Mouse (Mus musculus) heart, postnatal 10 days (tissue): ENCODE measurements around the gene Helq. TPM values are rescaled to one million over a fixed set of nuclear protein-coding genes. Genes with fewer than 3 reads are reported as not detected.

Source experiments
- DNase-seq, 2 experiments: peaks; one replicate each; pipeline ENCODE4 v3.0.0; 2021
- intact Hi-C: fragments of 180-260 bp; cut with DNase I; formaldehyde crosslinking; loops from one replicate; pipeline ENCODE4 v1.15.1; 2025
- total RNA-seq, 2 experiments: library from RNA; stranded (reverse); gene quantifications; 2 replicates each; pipeline ENCODE4 v1.2.3; 2021

The Helq gene
- 1 to 10 TPM; 4.8 to 5.9 TPM for total RNA-seq

DNA sequence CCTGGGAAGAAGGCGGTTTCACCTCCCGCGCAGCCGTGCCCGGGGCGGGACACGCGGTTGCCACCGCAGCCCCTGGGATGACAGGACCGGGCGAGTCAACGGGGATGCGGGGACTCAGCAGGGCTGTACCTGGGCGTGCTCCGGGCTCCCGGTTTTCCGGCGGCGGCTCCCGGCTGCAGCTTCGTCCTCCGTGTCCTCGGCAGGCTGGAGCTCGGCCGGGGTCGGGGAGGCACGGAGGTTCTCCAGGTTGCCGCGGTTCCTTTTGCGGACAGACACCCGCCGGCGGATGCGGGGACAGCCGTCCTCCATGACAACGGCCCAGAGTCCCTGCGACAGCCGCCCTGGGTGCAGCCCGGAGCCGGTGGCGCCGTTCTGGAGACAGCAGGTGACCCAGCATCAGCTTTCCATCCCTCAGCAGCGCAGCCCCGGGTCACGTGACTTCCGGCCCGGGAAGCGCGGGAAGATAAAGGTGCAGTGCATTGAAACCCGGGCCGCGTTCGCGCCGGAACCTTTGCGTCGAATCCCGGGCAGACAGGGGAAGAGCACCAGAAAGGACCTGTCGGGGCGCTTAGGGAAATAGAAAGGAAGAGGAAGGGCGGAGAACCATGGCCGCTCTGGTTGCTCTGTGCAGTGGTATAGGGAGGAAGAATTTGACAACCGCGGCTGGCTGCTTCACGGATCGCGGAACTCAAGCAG, at the start of gene Helq, which contains the start of gene Mrps18c:
Gene Helq (minus strand): TSS at position 434 of the 696 bp plus-strand sequence.
Gene Mrps18c (plus strand): TSS at position 463 of the 696 bp plus-strand sequence.
- peak; percentile 91 to 93 for DNase-seq
- intact Hi-C loops = loop anchor here (5.0 kb wide), 1 partner anchor 121 kb away; the partner anchor contains the start of gene Coq2

DNA sequence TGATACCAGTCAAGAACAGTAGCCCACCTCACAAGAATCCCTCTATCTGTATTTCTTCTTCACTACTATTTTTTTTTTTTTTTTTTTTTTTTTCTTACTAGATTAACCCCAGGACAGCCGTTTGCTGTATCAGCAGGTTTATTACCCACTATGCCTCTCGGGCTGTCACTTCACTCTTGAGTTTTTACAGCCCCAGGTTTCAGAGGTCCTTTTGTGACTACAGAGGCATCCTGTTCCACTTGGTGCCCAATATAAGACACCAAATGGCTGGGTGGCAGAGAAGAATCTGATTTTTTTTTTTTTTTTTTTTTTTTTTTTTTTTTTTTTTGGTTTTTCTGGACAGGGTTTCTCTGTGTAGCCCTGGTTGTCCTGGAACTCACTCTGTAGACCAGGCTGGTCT, 48.7 kb upstream of the Helq start:
- intact Hi-C loops = loop anchor here (2.0 kb wide), 1 partner anchor 14 kb away; no protein-coding TSS in a partner anchor
- no peak for DNase-seq

DNA sequence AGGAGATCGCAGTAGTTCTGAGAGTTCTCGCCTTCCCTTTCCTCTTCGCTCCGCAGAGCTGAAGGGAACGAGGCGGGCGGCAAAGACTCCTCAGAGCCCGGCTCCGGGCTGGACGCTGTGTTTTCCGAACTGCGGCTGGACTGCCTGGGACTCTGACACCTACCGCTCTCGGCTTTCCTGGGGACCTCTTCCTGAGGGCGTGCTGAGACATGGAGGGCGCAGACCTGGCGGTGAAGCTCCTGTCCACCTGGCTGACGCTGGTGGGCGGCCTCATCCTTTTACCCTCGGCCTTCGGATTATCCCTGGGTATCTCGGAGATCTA, 48.2 kb upstream of the Helq start:
- intact Hi-C loops = loop anchor here (2.0 kb wide), 1 partner anchor 14 kb away; no protein-coding TSS in a partner anchor
- no peak for DNase-seq

DNA sequence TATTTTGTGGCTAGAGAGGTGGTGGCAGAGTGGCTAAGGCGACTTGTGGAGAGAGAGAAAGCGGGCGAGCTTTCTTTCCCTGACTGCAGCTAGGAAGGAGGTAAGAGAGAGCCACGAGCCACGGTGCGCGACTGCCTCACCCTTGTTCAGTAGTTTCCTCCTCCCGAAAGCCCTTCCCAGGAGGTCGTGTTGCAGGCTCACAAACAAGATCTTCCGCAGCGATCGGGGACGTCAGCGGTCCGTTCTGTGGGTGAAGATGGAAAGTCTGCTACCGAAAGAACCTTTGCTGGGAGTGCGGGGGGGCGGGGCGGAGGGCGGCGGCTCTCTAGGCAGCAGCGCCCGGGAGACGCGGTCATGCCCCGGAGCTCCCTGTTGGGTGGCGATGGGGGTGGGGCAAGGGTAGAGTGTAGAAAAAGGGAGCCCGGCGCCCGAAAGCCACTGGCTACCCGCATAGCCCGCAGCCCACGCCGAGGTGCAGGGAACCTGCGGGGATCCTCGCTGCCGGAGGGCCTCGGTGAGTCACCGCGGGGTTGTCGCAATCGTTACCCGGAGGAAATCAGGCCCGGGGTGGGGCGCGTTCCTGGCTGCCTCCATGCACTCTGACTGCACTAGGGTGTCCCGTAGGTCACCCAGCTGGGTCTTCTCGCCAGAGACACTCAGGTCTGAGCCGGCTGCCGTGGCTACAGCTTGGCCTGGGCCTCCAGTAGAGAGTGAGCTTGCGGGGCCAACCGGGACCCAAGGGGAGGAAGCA, 47.6 kb upstream of the Helq start:
- intact Hi-C loops = loop anchor here (2.0 kb wide), 1 partner anchor 15 kb away; no protein-coding TSS in a partner anchor
- peak; percentile 81 to 82 for DNase-seq

DNA sequence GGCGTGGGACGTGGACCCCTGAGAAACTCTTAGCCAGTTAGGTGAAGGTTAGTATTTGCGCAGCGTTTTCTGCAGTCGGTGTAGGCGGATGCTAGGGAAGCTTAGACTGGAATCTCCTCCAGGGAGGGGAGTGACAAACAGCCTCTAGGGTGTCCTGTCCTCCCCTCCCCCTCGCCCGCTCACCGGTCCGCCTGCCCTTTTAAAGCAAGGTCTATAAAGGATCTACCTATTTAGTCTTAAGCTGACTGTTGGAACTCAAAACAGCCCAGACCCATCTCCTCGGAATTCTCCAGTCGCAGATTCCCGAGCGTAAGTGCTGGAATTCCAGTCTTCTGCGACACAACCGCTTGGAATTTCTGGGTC, 47.1 kb upstream of the Helq start, which contains the start of gene Gpat3:
Gene Gpat3 (plus strand): TSS at position 229 of the 363 bp plus-strand sequence.
- intact Hi-C loops = no loop called here
- peak; percentile 66 to 72 for DNase-seq

DNA sequence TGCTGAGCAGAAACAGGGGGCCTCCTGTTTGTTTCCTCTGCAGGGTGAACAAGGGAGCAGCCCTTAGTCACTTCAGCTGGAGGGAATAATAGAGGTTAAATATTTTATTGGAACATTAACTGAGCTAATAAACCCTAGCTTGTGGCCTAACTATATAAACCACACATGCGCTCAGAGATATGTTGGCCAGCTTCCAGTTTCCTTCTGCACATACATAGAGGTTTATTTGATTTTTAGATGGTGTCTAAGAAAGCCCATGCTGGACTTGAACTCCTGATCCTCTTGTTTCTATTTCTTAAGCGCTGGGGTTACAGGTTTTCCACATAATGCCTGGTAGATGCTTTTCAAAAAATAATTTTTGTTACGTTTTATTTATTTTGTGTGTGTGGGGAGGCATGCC, 46.1 kb upstream of the Helq start:
- intact Hi-C loops = no loop called here

DNA sequence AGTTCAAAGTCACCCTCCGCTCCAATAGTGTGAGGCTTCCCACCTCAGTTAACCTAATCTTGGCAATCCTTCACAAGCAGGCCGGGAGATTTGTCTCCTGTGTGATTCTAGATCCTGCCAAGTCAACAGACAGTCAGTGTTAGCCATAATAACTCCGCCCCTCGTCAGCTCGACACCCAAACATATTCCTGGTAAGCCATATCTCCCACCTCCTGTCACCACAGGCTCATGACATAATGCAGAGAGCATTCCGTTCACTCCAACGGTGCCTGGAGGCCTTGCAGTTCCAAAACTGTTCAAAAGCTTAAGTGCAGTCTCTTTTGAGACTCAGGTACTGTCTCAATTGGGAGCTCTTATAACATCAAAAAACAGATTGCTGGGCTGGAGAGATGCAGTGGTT, 39.5 kb upstream of the Helq start:
- DNase-seq = peak; percentile 81 to 87
- intact Hi-C loops = loop anchor here (2.0 kb wide), 1 partner anchor 27 kb away; no protein-coding TSS in a partner anchor

More for the DNA sequence above, 46.1 kb upstream of the Helq start:
- no peak for DNase-seq

DNA sequence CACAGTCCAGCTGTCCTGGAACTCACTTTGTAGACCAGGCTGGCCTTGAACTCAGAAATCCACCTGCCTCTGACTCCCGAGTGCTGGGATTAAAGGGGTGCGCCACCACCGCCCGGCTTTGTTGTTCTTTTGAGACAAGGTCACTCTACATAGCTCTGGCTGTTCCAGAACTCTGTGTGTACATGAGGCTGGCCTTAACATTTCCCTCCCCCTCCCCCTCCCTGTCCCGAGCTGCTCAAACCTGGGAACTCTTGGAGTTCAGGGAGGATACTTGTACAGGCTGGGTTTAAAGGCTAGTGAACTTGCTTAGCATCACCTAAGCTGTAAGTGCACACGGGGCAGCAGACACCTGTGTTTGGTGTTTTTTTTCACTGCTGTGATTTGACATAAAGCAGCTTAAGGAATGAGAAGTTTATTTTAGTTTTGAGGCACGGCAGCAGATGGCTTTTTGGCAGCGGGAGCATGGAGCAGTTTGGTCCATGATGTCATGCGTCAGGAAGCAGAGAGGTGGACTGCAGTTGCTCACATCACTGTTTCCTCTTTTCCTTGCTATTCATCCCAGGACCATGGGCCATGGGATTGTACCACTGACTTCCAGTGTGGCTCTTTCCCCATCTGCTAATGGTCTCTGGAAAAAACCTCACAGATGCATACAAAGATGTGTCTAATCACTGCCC, 37.6 kb upstream of the Helq start:
- peak; percentile 51 to 63 for DNase-seq
- intact Hi-C loops = loop anchor here (2.0 kb wide), 1 partner anchor 29 kb away; no protein-coding TSS in a partner anchor

DNA sequence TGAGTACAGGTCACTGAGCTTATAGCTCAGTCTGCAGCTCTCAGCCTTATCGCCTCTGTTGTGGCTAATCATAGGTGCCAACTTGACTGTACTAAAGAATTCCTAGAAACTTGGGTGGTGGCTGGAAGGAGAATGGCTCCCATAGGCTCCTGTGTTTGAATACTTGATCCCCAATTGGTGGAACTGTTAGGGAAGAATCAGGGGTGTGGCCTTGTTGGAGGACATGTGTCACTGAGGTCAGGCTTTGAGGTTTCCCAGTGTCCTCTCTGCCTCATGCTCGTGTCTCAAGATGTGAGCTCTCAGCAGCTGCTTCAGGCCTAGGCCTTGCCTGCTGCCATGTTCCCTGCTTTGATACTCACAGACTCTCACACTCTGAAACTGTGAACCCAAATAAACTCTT, 35.4 kb upstream of the Helq start:
- no peak for DNase-seq
- intact Hi-C loops = no loop called here

DNA sequence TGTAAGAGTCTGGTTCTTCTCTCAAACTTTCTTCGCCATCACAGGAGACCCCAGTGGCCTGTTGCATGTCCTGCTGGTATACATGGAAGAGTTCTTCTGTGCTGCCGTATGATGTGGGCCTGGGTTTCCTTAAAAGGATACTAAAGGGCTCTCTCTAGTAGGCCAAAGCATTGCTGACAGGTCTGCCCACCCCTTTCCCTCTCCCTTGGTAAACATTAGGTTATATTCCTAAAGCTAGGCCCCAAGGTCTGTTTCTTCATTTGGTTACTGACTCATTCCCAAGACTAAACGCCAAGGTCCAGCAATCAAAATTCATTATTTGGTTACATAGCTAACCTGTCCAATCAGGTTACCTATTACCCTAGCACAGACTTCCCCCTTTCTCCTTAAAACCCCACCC, 34.3 kb upstream of the Helq start:
- no peak for DNase-seq
- intact Hi-C loops = no loop called here

DNA sequence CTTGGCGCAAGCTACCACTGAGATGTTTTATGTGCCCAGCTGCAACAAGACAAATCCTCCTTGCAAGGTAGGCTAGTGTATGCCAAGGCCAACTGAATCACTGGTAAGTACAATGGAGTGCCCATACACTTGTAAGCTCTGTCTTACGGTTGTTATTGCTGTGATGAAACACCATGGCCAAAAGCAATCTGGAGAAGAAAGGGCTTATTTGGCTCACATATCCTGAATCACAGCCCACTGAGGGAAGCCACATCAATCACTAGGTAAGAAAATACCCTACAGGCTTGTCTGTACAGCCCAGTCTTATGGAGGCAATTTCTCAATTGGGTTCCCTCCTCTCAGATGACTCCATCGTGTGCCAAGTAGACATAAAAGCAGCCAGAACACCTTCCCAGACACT, 30.3 kb upstream of the Helq start:
- no peak for DNase-seq
- intact Hi-C loops = loop anchor here (5.0 kb wide), 1 partner anchor 839 kb away; no protein-coding TSS in a partner anchor

DNA sequence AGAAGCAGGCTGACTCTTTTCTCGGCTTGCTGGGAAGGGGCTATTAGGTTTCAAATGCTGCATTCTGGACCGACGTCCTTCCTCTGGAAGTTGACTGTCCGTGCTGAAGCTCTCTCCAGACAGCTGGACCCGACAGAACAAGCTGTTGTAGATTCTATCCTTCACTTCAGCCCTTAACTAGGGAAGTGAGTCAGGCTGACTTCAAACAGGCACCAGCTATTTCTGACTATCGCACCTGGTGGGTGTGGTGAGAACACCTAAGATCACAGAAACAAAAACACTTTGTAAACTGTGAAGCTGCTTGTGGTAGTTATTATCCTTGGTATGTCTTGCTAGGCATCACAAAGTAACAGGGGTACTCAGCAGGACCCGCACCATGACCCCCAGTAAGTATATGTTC, 28.1 kb upstream of the Helq start:
- intact Hi-C loops = loop anchor here (1.0 to 5.0 kb wide), 2 partner anchors 87 to 841 kb away; no protein-coding TSS in a partner anchor
- no peak for DNase-seq

DNA sequence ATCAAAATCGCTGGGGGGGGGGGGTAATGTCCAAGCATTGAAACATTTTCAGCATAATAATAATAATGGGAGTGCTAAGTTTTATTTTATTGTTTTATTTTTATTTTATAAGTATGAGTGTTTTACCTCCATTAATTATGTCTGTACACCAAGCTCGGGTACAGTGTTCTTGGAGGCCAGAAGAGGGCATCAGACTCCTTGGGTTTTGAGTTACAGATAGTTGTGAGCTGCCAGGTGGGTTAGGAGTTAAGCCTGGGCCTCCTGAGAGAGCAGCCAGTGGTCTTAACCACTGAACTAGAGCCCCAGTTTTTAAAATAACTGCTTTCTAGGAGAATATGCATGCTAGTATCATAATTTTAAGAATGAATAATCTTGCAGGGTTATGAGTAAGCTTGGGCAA, 27.6 kb upstream of the Helq start:
- DNase-seq = no peak
- intact Hi-C loops = loop anchor here (1.0 to 5.0 kb wide), 2 partner anchors 87 to 841 kb away; no protein-coding TSS in a partner anchor

DNA sequence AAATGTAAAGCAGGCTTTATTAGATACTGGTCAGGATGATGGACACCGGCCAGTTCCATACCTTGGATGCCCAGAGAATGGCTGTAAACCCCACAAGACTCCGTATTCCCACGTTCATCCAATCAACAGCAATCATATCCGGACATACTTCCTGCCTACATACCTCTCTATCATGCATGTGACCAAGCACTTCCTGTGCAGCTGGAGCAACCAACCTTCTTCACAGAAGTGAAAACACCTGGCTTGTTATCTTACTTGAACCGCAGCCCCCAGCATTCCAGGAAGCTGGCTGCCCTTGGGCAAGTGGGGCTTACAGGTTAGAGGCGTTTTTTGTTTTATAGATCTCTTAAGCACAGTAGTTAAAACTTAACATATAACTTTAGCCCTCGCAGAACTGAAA, 24.4 kb upstream of the Helq start:
- intact Hi-C loops = no loop called here
- no peak for DNase-seq

DNA sequence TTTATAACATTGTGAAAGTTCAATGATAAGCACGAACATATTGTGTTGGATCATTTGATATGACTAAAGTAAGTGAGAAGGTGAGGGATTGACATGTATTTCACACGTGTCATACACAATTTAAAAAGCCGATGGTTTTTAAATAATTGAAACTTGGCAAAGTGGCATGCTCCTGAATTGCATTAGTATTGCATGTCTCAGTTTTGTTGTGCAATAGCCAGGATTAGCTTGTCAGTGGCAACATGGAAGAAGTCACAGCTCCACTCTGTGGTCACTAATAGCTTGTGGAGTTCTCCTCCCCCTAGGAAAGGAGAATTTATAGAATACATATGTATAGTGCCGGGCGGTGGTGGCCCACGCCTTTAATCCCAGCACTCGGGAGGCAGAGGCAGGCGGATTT, 23.0 kb upstream of the Helq start:
- no peak for DNase-seq
- intact Hi-C loops = no loop called here

DNA sequence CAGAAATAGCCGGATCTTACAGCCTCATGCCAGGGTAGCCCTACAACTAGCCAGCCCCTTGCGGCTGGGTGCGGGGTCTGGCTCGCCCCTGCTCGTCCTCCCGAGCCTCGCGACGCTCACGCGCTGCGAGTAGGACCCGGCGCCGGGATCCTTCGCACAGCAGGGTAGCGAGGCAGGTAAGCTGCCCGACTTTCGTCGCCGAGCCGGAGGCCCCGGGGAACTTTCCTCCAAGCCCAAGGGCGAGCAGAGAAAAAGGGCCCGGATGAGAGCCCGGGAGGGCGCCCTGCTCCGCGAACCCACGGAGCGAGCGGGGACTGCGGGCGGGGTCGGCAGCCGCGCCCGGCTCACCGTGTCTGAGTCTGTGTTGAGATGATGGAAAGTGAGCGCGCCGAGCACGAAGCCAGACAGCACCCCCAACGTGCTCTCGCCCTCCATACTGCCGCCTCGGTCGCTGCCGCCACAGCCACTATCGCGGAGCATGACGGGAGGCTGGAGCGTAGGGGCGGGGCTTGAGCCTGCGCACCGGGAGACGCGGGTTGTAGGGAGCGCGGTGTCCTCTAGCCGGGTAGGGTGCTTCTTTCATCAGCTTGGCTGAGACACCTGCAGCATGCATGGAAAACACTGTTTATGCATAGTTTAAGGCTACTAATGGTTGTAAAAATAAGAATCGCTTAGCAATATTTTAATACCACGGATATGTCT, 22.2 kb upstream of the Helq start, which contains the start of gene Abraxas1:
Gene Abraxas1 (minus strand): TSS at position 483 of the 702 bp plus-strand sequence.
- DNase-seq = peak; percentile 90 to 91
- intact Hi-C loops = no loop called here

DNA sequence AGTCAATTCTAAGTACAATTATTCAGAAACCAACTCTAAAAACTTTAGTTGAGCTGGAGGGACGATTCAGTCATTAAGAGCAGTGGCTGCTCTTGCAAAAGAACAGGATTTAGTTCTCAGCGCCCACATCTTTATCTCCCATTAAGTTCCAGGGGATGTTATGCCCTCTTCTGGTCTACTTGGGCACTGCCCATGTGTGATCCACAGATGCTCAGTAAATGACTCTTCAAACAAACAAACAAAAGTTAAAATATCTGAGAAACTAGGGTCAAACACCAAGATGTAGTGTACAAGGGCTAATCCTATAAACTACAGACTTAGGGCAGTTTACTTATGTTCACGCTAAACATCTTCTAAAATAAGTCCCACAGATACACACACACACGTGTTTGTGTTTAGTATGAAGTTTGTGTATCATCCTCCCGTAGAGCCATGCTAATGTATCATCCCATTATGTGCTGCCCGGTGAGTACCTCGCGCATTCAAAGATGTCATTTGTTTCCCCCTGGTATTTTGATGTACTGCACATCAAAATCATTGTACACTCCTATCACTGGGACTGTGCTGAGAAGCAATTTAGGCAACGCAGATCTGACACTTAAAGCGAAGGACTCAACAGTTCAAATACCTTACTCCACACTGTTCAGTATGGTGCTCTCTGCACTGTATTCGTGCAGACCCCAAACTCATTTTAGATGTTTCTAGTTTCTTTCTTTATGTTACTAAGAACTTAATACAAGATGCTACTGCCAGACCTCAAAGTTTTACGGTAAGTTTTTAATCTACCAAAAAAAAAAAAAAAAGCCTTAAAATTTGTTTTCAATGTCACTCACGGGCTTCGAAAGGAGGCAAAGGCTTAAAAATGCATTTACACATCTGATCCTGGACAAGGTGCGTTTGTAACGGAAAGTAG, 21.4 kb upstream of the Helq start:
- intact Hi-C loops = no loop called here
- DNase-seq = no peak

DNA sequence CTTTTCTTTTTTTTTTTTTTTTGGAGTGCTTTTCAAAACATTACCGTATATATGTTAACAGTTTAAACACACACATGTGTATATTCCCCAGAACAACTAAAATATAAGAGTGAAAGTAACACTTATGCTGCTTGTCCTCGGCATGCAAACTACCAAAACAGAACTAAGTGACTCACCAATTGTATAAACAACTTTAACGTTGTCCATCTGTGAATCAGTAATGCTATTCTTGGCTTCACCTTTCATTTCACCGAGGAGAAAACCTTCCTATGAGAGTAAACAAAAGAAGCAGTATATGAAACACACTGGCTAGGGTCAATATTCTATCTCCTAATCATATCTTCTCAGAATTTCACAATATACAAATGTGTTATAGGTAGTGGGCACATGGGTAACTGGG, 19.9 kb upstream of the Helq start:
- DNase-seq = no peak
- intact Hi-C loops = no loop called here

DNA sequence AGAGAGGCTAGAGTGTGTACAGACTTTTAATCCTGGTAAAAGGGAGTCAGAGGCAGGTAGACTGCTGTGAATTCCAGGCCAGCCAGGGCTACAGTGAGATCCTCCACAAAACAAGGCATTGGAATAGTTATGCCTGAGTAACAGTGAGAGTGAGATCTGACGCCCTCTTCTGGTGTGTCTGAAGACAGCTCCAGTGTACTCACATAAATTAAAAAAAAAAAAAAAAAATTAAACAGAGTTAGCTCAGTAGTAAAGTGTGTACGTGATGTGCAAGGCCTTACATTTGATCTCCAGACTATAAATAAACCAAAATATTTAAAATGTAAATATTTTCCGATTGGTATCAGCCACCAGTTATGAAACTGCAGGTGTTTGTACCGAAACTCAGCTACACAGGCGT, 4.3 kb downstream of the Helq start:
- intact Hi-C loops = no loop called here
- DNase-seq = no peak
